Mouse (Mus musculus) ovary, adult 2 months (tissue): ENCODE data around the gene Myo18b. TPM values are rescaled to one million over a fixed set of nuclear protein-coding genes. Genes with fewer than 3 reads are reported as not detected.

Source experiments
- polyA plus RNA-seq: library from polyadenylated mRNA; depleted of rRNA; stranded (reverse); fragments of >200 nt; gene quantifications from 2 replicates; pipeline ENCODE4 v1.2.3, GENCODE M21; 2012; rRNA removed

Gene Myo18b
- 0.57 and 0.64 TPM in 2 replicates for polyA plus RNA-seq

GRCm38 (mm10) chr5:112895674-112896654 lies at the start of gene Myo18b:
Gene Myo18b, minus strand, starts transcription at chr5:112896362.

Other genes with a start within 250 kb of the Myo18b start
- gene Grk3, start 119.4 kb upstream of the Myo18b start, polyA plus RNA-seq, result 6.3 and 6.4 TPM in 2 replicates
- not detected in 2 replicates for gene Crybb2, start 173.8 kb upstream of the Myo18b start, polyA plus RNA-seq
- 6.0 and 6.8 TPM in 2 replicates for gene Crybb3, start 185.2 kb upstream of the Myo18b start, polyA plus RNA-seq